Mouse (Mus musculus) kidney, postnatal 0 days (tissue): ENCODE measurements around the gene Erich6. TPM values are rescaled to one million over a fixed set of nuclear protein-coding genes. Genes with fewer than 3 reads are reported as not detected.
A peak's percentile ranks its signal among the peaks of the same experiment; 100 is the strongest.

Experiments used
- ATAC-seq: fragments of 200-750 bp; cut with Nextera tagmentation; replicated peaks from 2 replicates; pipeline ENCODE4 v1.8.0; 2017; ENCODE audit warnings: low read depth, moderate number of reproducible peaks, moderate TSS enrichment, moderate library complexity; ENCODE audit not compliant: low FRiP score
- DNase-seq: peaks from one replicate; pipeline ENCODE4 v3.0.0-alpha.2; 2016; ENCODE audit warnings: low spot score
- H3K27ac ChIP-seq: fragments of 300-500 bp; sonication (generic); 2 replicates; pipeline ENCODE4 v1.5.1; 2014; ENCODE audit warnings: mild to moderate bottlenecking
- H3K27me3 ChIP-seq: fragments of 300-500 bp; sonication (generic); 2 replicates; pipeline ENCODE4 v1.6.1; 2014; ENCODE audit warnings: low read length, mixed read lengths; ENCODE audit not compliant: insufficient read depth
- H3K36me3 ChIP-seq: fragments of 300-500 bp; sonication (generic); 2 replicates; pipeline ENCODE4 v1.6.1; 2014; ENCODE audit warnings: low read length, mixed read lengths; ENCODE audit not compliant: insufficient read depth
- H3K4me1 ChIP-seq: fragments of 300-500 bp; sonication (generic); replicated peaks from 2 replicates; pipeline ENCODE4 v1.6.1; 2014; ENCODE audit warnings: antibody characterized with exemption, low read length, mixed read lengths; ENCODE audit not compliant: insufficient read depth
- H3K4me2 ChIP-seq: fragments of 300-500 bp; sonication (generic); 2 replicates; pipeline ENCODE4 v1.6.1; 2014; ENCODE audit warnings: mild to moderate bottlenecking, low read length, moderate library complexity, mixed read lengths
- H3K4me3 ChIP-seq: fragments of 300-500 bp; sonication (generic); replicated peaks from 2 replicates; pipeline ENCODE4 v1.5.1; 2014; ENCODE audit warnings: low read depth, low read length
- H3K9ac ChIP-seq: fragments of 300-500 bp; sonication (generic); 2 replicates; pipeline ENCODE4 v1.6.1; 2014; ENCODE audit warnings: low read depth, low read length
- H3K9me3 ChIP-seq: fragments of 300-500 bp; sonication (generic); replicated peaks from 2 replicates; pipeline ENCODE4 v1.6.1; 2016; ENCODE audit warnings: low read length, inconsistent platforms, mixed read lengths
- CTCF ChIP-seq: IDR thresholded peaks from 2 replicates; pipeline ENCODE4 v1.5.1; 2016; ENCODE audit warnings: antibody characterized with exemption, low read depth, mild to moderate bottlenecking, moderate library complexity
- WGBS: fragments of 180-500 bp; shearing (Covaris S2); extraction: QIAGEN DNeasy Blood & Tissue Kit; methylation state at CpG from one replicate; pipeline ENCODE4 v1.1.7; 2014; 5-methylcytosine and 5-hydroxymethylcytosine counted together
- polyA plus RNA-seq: library from polyadenylated mRNA; unstranded; fragments of >200 nt; fragmentation: Nextera tagmentation; extraction: Ambion mirVana; gene quantifications from 2 replicates; pipeline ENCODE4 v1.2.1, GENCODE M21; 2015

Erich6 gene
- polyA plus RNA-seq, 1 experiment from 2014 or later, result not detected

DNA sequence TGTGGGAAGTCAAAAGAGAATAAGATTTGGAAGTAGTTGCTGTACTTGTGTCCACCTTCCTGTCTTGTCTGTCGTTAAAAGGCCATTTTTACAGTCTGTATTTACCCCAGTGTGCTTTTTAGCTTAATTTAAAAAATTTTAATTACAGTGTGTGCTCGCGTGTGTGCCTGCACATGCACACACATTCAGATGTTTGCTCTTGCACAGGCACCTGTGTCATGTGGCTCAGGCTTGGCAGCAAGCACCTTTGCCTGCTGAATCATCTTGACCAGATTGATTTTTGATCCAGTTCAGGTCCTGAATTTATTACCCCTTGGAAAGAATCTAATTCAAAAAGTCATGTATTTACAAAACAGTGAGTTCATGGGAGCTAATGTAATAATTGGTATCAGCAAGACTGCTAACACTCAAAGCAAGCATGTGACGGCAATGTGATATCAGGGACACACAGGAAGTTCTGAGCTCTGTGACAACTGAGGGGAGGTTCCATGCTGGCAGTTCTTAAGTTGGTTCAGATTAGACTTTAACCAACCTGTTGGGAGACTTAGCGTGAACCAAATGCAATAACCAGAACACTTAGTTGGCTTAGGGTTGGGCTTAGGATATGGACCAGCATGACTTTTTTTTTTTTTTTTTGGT, 54.1 kb downstream of the Erich6 start:
- Histone ChIP-seq H3K27ac (no peak overlapping the region), H3K9ac (no peak overlapping the region), H3K9me3 (no peaks in the 10 kb centered on the region), H3K4me2 (no peak overlapping the region), H3K36me3 (peaks cover 12% of the 10 kb centered on the region; the same call in 1 of the 2 replicates), H3K27me3 (no peaks in the 10 kb centered on the region), H3K4me1 (no peaks in the 10 kb centered on the region), H3K4me3 (no peak overlapping the region)
- no peak for ATAC-seq
- TF ChIP-seq CTCF, result no peak
- no peak for DNase-seq
- 75% methylated on average over 5 of the region's 5 CpGs for WGBS

DNA sequence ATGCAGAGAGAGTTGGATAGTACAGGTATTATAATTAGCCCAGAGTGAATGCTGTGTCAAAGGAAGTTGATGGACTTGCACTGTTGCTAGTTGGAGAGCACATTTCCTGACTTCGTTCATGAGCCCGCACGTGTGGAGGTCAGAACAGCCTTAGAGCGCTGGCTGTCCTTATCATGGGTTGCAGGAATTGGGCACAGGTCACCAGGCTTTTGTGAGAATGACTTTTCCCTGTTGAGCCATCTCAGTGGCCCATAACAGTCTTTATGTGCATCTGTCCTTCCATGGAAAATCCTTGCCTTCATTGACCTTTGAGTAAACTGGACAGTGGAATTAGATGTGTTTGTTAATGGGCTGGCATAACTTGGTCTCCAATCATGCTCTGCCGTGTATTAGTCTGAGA, 54.7 kb downstream of the Erich6 start:
- Histone ChIP-seq H3K4me2 (no peak overlapping the region), H3K9ac (no peak overlapping the region), H3K27me3 (no peaks in the 10 kb centered on the region), H3K4me3 (no peak overlapping the region), H3K27ac (no peak overlapping the region), H3K36me3 (peaks cover 12% of the 10 kb centered on the region; the same call in 1 of the 2 replicates), H3K9me3 (no peaks in the 10 kb centered on the region), H3K4me1 (no peaks in the 10 kb centered on the region)
- 76% methylated on average over 5 of the region's 5 CpGs for WGBS
- no peak for DNase-seq
- ATAC-seq, result no peak
- no peak for TF ChIP-seq CTCF

DNA sequence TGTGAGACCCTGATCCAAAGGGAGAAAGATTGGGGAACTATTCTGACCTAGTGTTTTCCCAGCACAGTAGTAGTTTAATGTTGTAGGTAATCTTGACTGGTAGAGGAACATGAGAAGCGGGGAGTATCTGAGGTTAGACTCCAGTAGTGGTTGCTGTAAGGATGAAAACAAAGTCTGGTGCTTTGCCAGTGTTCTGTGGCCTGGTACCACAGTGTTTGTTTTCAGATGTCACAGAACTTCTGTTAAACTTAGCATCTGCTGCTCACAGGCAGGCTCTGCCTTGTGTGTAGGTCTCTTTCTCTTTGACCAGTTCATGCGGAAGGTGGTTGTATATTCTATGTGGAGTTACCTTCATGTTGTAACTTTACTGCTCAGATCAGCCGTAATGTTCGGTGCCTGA, 55.5 kb downstream of the Erich6 start:
- H3K4me2 ChIP-seq, result no peak overlapping the region
- H3K4me3 ChIP-seq, result no peak overlapping the region
- no peak overlapping the region for H3K27ac ChIP-seq
- TF ChIP-seq CTCF, result no peak
- no peaks in the 10 kb centered on the region for H3K27me3 ChIP-seq
- no peak overlapping the region for H3K9ac ChIP-seq
- 74% methylated on average over 4 of the region's 4 CpGs for WGBS
- peaks cover 8% of the 10 kb centered on the region; the same call in 1 of the 2 replicates for H3K36me3 ChIP-seq
- ATAC-seq, result no peak
- no peak for DNase-seq
- no peaks in the 10 kb centered on the region for H3K9me3 ChIP-seq
- no peaks in the 10 kb centered on the region for H3K4me1 ChIP-seq

- 8% methylated on average over 8 of the region's 8 CpGs for WGBS
- TF ChIP-seq CTCF, result no peak
- Histone ChIP-seq H3K36me3 (no peaks in the 10 kb centered on the region), H3K27ac (peak overlapping the region; percentile 97), H3K4me1 (no peaks in the 10 kb centered on the region), H3K9ac (peak overlapping the region; percentile 89), H3K27me3 (no peaks in the 10 kb centered on the region), H3K4me3 (peak overlapping the region; percentile 59), H3K4me2 (peak overlapping the region; percentile 67), H3K9me3 (no peaks in the 10 kb centered on the region)
- ATAC-seq, result no peak
- peak; percentile 50 for DNase-seq
Observed at GRCm38 (mm10) chr3:58577506-58578050, 59.4 kb downstream of the Erich6 start.

- DNase-seq (peak; percentile 65), ATAC-seq (peak; percentile 70)
- Histone ChIP-seq H3K9me3 (no peaks in the 10 kb centered on the region), H3K4me3 (peak overlapping the region; percentile 59), H3K27me3 (no peaks in the 10 kb centered on the region), H3K9ac (peak overlapping the region; percentile 89), H3K36me3 (no peaks in the 10 kb centered on the region), H3K27ac (peak overlapping the region; percentile 97), H3K4me2 (peak overlapping the region; percentile 67), H3K4me1 (no peaks in the 10 kb centered on the region)
- under 1% methylated on average over 31 of the region's 36 CpGs for WGBS
- no peak for TF ChIP-seq CTCF
Observed at GRCm38 (mm10) chr3:58577067-58577503, 59.9 kb downstream of the Erich6 start.

GRCm38 (mm10) chr3:58576137-58577066, 60.6 kb downstream of the Erich6 start, which contains the start of gene Selenot:
Gene Selenot (plus strand): TSS chr3:58576636.
- peak within 1 kb of the TSS; percentile 89 for H3K9ac ChIP-seq
- no peaks in the 10 kb centered on the region for H3K36me3 ChIP-seq
- DNase-seq, result peak; percentile 97
- 2% methylated on average over 54 of the region's 59 CpGs for whole genome bisulfite sequencing
- peak; percentile 94 for ATAC-seq
- no peaks in the 10 kb centered on the region for H3K27me3 ChIP-seq
- peak within 1 kb of the TSS; percentile 59 for H3K4me3 ChIP-seq
- H3K4me2 ChIP-seq, result peak within 1 kb of the TSS; percentile 67
- TF ChIP-seq CTCF, result no peak; the same call in 1 of the 2 replicates
- no peaks in the 10 kb centered on the region for H3K4me1 ChIP-seq
- H3K27ac ChIP-seq, result peak within 1 kb of the TSS; percentile 97
- no peaks in the 10 kb centered on the region for H3K9me3 ChIP-seq
